Mouse (Mus musculus): ENCODE measurements at regions not wholly inside any gene's neighbourhood (a gene's known extent, or its start where the extent isn't known, plus 50 kb on each side); places are given as distances from the start of the nearest gene placed in this dataset.

DNA sequence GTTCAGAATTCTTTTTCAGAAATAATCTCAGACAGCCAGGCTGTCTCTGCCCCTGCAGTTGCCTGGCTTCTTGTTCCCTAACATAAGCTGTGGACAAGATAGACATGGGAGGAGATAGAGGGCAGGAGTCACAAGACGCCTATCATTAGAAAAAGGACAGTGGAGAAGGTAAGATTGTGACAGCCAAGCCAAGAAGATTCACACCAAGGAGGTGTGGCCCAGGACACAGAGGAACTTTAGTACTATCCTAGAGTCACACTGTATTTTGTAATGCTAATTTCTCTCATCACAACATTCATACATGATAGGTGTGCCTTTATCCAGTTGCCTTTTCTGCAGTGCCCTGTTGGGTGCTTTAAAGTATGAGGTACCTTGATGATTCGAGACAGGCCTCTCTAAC lies 50.2 kb upstream of the Il17a start:
- Histone ChIP-seq H3K36me3 (no peaks in the 10 kb centered on the region), H3K27ac (no peak overlapping the region), H3K9ac (no peak overlapping the region), H3K27me3 (no peaks in the 10 kb centered on the region), H3K4me2 (no peak overlapping the region), H3K9me3 (no peaks in the 10 kb centered on the region), H3K4me1 (no peaks in the 10 kb centered on the region), H3K4me3 (no peak overlapping the region)
- ATAC-seq (ENCODE audit: insufficient number of reproducible peaks, low FRiP score, low TSS enrichment, low read depth): no peak
- WGBS: 69% methylated on average over 2 of the region's 2 CpGs

MicroRNAs encoded in the stretch of these regions (microRNA counts, 519-probe panel; counts per million panel counts)
- microRNA mmu-miR-206: 4,240 counts per million, percentile 95 among the panel's probes with 10 or more counts

Small RNA genes in the stretch of these regions (microRNA-seq; reads per million reads assigned to microRNA genes)
- 5,045 reads per million, percentile 91 among the genes with 10 or more reads in this experiment for gene Mir206

All from limb, embryonic 15.5 days (tissue).